Mouse (Mus musculus) monocyte, adult 5-6 weeks (primary cell): Measurements from ENCODE around the gene Rhbdl1. TPM values are rescaled to one million over a fixed set of nuclear protein-coding genes. Genes with fewer than 3 reads are reported as not detected.
A peak's percentile ranks its signal among the peaks of the same experiment; 100 is the strongest.
"Not testable (repeated sequence)": the region's sequence is repeated elsewhere in the genome, so short reads cannot be mapped to it uniquely, and the experiment has no call there.

Experiments
- ATAC-seq: fragments of 153-309, 156-312 bp; replicated peaks from 2 replicates; pipeline ENCODE4 v1.8.0; 2017; ENCODE audit warnings: mild to moderate bottlenecking; ENCODE audit not compliant: low TSS enrichment, insufficient number of reproducible peaks, severe bottlenecking, poor library complexity, low FRiP score
- total RNA-seq: library from RNA; stranded (forward); fragments of 200-1000, 200-491, 200-594 nt; gene quantifications from 3 replicates; pipeline ENCODE4 v1.2.3, GENCODE M21; 2017

Rhbdl1 gene
- total RNA-seq, 1 experiment from 2014 or later = not detected

GRCm38 (mm10) chr17:25874148-25874720 is 37.1 kb upstream of the Rhbdl1 start:
- ATAC-seq = no peak

- ATAC-seq = no peak
Measured at GRCm38 (mm10) chr17:25873405-25874147, 36.5 kb upstream of the Rhbdl1 start.

- ATAC-seq = no peak
Measured at GRCm38 (mm10) chr17:25872676-25873075, 35.6 kb upstream of the Rhbdl1 start.

GRCm38 (mm10) chr17:25871566-25871965 is 34.5 kb upstream of the Rhbdl1 start:
- ATAC-seq = not testable (repeated sequence)

- no peak for ATAC-seq
Measured at GRCm38 (mm10) chr17:25869954-25870353, 32.9 kb upstream of the Rhbdl1 start.

GRCm38 (mm10) chr17:25869498-25869897 is 32.4 kb upstream of the Rhbdl1 start:
- ATAC-seq = no peak

GRCm38 (mm10) chr17:25868601-25869191 is 31.6 kb upstream of the Rhbdl1 start, which contains the start of gene Mcrip2:
TSS of gene Mcrip2 (minus strand) at chr17:25868764.
- peak; percentile 65 for ATAC-seq

GRCm38 (mm10) chr17:25867836-25868600 is 30.9 kb upstream of the Rhbdl1 start:
- ATAC-seq = no peak

GRCm38 (mm10) chr17:25867509-25867835 is 30.4 kb upstream of the Rhbdl1 start:
- no peak for ATAC-seq

- ATAC-seq = no peak
Measured at GRCm38 (mm10) chr17:25866172-25866571, 29.1 kb upstream of the Rhbdl1 start.

GRCm38 (mm10) chr17:25865288-25865687 is 28.2 kb upstream of the Rhbdl1 start:
- no peak for ATAC-seq

- no peak for ATAC-seq
Measured at GRCm38 (mm10) chr17:25864311-25864710, 27.2 kb upstream of the Rhbdl1 start.

- no peak for ATAC-seq
Measured at GRCm38 (mm10) chr17:25863681-25864080, 26.6 kb upstream of the Rhbdl1 start.

- ATAC-seq = no peak
Measured at GRCm38 (mm10) chr17:25861704-25862612, 24.9 kb upstream of the Rhbdl1 start.

GRCm38 (mm10) chr17:25860832-25861703 is 24.0 kb upstream of the Rhbdl1 start, which contains the start of gene Wdr90:
TSS of gene Wdr90 (minus strand) at chr17:25861501.
- ATAC-seq = peak; percentile 93

GRCm38 (mm10) chr17:25860229-25860628 is 23.1 kb upstream of the Rhbdl1 start:
- no peak for ATAC-seq

- peak; percentile 88 for ATAC-seq
Measured at GRCm38 (mm10) chr17:25844396-25844901, 7.4 kb upstream of the Rhbdl1 start, which contains the start of gene Rhot2. TSS of gene Rhot2 (minus strand) at chr17:25844851.
